Mouse (Mus musculus) CH12.LX (cell line): ENCODE measurements around the gene Cfap58. TPM values are rescaled to one million over a fixed set of nuclear protein-coding genes. Genes with fewer than 3 reads are reported as not detected.

Experiments used
- DNase-seq: peaks from one replicate; pipeline ENCODE4 v3.0.0-alpha.2; 2013; ENCODE audit errors: extremely low read depth
- H3K27ac ChIP-seq: 2 replicates; pipeline ENCODE4 v1.5.1; 2012; ENCODE audit warnings: low read depth, mild to moderate bottlenecking, control low read depth, moderate library complexity; ENCODE audit not compliant: insufficient read depth
- H3K27me3 ChIP-seq: replicated peaks from 2 replicates; pipeline ENCODE3; 2012; ENCODE audit warnings: inconsistent platforms
- H3K36me3 ChIP-seq, 2 experiments: replicated peaks in 1 of 2; 2 replicates each; pipeline versions ENCODE3 to v1.6.1; 2012; ENCODE audit warnings: inconsistent platforms in 1 of 2, low read length in 1 of 2, mild to moderate bottlenecking in 1 of 2, mixed read lengths in 1 of 2, moderate library complexity in 1 of 2; ENCODE audit not compliant: control insufficient read depth in 1 of 2, insufficient read depth in 1 of 2
- H3K4me1 ChIP-seq, 2 experiments: 2 replicates each; pipeline ENCODE4 v1.6.1; 2012; ENCODE audit warnings: inconsistent platforms in 1 of 2, moderate library complexity in 1 of 2; ENCODE audit not compliant: insufficient read depth in 2 of 2, control insufficient read depth in 1 of 2
- H3K4me2 ChIP-seq: 2 replicates; pipeline ENCODE4 v1.6.1; 2012; ENCODE audit warnings: low read depth, mild to moderate bottlenecking, control low read depth; ENCODE audit not compliant: poor library complexity, insufficient read depth, severe bottlenecking
- H3K4me3 ChIP-seq, 3 experiments: fragments of 150-350 bp in 1 of 3; sonication (generic) in 1 of 3; replicated peaks in 1 of 3; 2 replicates each; pipeline versions ENCODE3 to v1.5.1; 2011 to 2012; ENCODE audit warnings: low read depth in 2 of 3, low read length in 2 of 3, mild to moderate bottlenecking in 2 of 3, moderate library complexity in 2 of 3, control low read depth in 1 of 3, improper control_type of control experiment in 1 of 3, inconsistent platforms in 1 of 3, mixed read lengths in 1 of 3; ENCODE audit not compliant: poor library complexity in 1 of 3
- H3K79me2 ChIP-seq: replicated peaks from 2 replicates; pipeline ENCODE4 v1.6.1; 2012; ENCODE audit warnings: mild to moderate bottlenecking, moderate library complexity; ENCODE audit not compliant: control insufficient read depth, poor library complexity, insufficient read depth, severe bottlenecking; ENCODE audit errors: extremely low read depth
- H3K9ac ChIP-seq: 2 replicates; pipeline ENCODE4 v1.6.1; 2012; ENCODE audit warnings: low read depth, mild to moderate bottlenecking, control low read depth, moderate library complexity; ENCODE audit not compliant: insufficient read depth
- H3K9me3 ChIP-seq: replicated peaks from 2 replicates; pipeline ENCODE3; 2012; ENCODE audit warnings: low read length, inconsistent platforms, mixed read lengths
- BHLHE40 ChIP-seq: IDR thresholded peaks from 2 replicates; pipeline ENCODE4 v1.6.1; 2011; ENCODE audit warnings: mild to moderate bottlenecking, low read depth, low read length, improper control_type of control experiment
- CTCF ChIP-seq, 2 experiments: IDR thresholded peaks in 1 of 2; conservative IDR thresholded peaks in 1 of 2; 2 replicates each; pipeline ENCODE4 v1.5.1; 2011 to 2012; ENCODE audit warnings: low read depth in 2 of 2, low read length in 2 of 2, improper control_type of control experiment in 1 of 2, inconsistent platforms in 1 of 2, mild to moderate bottlenecking in 1 of 2, moderate library complexity in 1 of 2
- ETS1 ChIP-seq: conservative IDR thresholded peaks from 2 replicates; pipeline ENCODE4 v1.6.1; 2012; ENCODE audit warnings: low read depth, mild to moderate bottlenecking, inconsistent platforms, low read length, improper control_type of control experiment, moderate library complexity
- IRF4 ChIP-seq: IDR thresholded peaks from 2 replicates; pipeline ENCODE4 v1.6.1; 2014; ENCODE audit warnings: low read depth, mild to moderate bottlenecking, inconsistent platforms, low read length, improper control_type of control experiment
- JUN ChIP-seq: IDR thresholded peaks from 2 replicates; pipeline ENCODE4 v1.6.1; 2011; ENCODE audit warnings: low read depth, mild to moderate bottlenecking, low read length, improper control_type of control experiment, moderate library complexity; ENCODE audit not compliant: insufficient read depth
- JUND ChIP-seq: conservative IDR thresholded peaks from 2 replicates; pipeline ENCODE4 v1.6.1; 2011; ENCODE audit warnings: low read depth, low read length, improper control_type of control experiment
- MAFK ChIP-seq: IDR thresholded peaks from 2 replicates; pipeline ENCODE4 v1.6.1; 2011; ENCODE audit warnings: low read length, improper control_type of control experiment; ENCODE audit not compliant: insufficient replicate concordance
- MEF2A ChIP-seq: IDR thresholded peaks from 2 replicates; pipeline ENCODE4 v1.6.1; 2014; ENCODE audit warnings: low read depth, mild to moderate bottlenecking, inconsistent platforms, low read length, improper control_type of control experiment, borderline replicate concordance
- RAD21 ChIP-seq: IDR thresholded peaks from 2 replicates; pipeline ENCODE4 v1.6.1; 2011; ENCODE audit warnings: low read depth, mild to moderate bottlenecking, low read length, improper control_type of control experiment, moderate library complexity
- SIN3A ChIP-seq: IDR thresholded peaks from 2 replicates; pipeline ENCODE4 v1.6.1; 2012; ENCODE audit warnings: low read length, improper control_type of control experiment, inconsistent platforms
- SMC3 ChIP-seq: IDR thresholded peaks from 2 replicates; pipeline ENCODE4 v1.6.1; 2011; ENCODE audit warnings: low read depth, low read length, improper control_type of control experiment
- UBTF ChIP-seq: IDR thresholded peaks from 2 replicates; pipeline ENCODE4 v1.6.1; 2012; ENCODE audit warnings: low read depth, mild to moderate bottlenecking, inconsistent platforms, low read length, improper control_type of control experiment, moderate library complexity
- USF1 ChIP-seq: IDR thresholded peaks from 2 replicates; pipeline ENCODE4 v1.6.1; 2014; ENCODE audit warnings: low read depth, mild to moderate bottlenecking, inconsistent platforms, low read length, improper control_type of control experiment
- USF2 ChIP-seq: conservative IDR thresholded peaks from 2 replicates; pipeline ENCODE4 v1.6.1; 2011; ENCODE audit warnings: low read depth, low read length, improper control_type of control experiment
- ZKSCAN1 ChIP-seq: IDR thresholded peaks from 2 replicates; pipeline ENCODE4 v1.6.1; 2012; ENCODE audit warnings: low read depth, inconsistent platforms, low read length, improper control_type of control experiment, borderline replicate concordance
- ZNF384 ChIP-seq: IDR thresholded peaks from 2 replicates; pipeline ENCODE4 v1.6.1; 2012; ENCODE audit warnings: low read depth, low read length, improper control_type of control experiment, inconsistent platforms
- dilution Hi-C: fragments of 300-500 bp; cut with MboI; formaldehyde crosslinking; loops from 2 replicates; pipeline ENCODE4 v1.14.3; 2020; ENCODE audit warnings: low sequenced_read_pairs; ENCODE audit not compliant: extremely low pct_unique_long_range_greater_than_20kb, extremely low pct_ligation_motif_present
- in situ Hi-C: fragments of 300-500 bp; cut with MboI; formaldehyde crosslinking; loops from 3 replicates; pipeline ENCODE4 v1.14.3; 2019; ENCODE audit warnings: low sequenced_read_pairs, low pct_ligation_motif_present, low pct_unique_long_range_greater_than_20kb, mixed read lengths
- polyA plus RNA-seq: library from polyadenylated mRNA; unstranded; fragments of >175 nt; gene quantifications from 2 replicates; pipeline ENCODE4 v1.2.1, GENCODE M21; 2012; ENCODE audit warnings: low read depth; ENCODE audit not compliant: insufficient read length
- total RNA-seq, 2 experiments: library from RNA; depleted of rRNA; stranded (reverse); fragments of 300-350 nt in 1 of 2; fragments of >200 nt in 1 of 2; gene quantifications; 2 replicates each; pipeline ENCODE4 v1.2.3; 2012 to 2014

The Cfap58 gene
- total and polyA plus RNA-seq, 3 experiments, result 0.13 to 0.27 TPM; not detected in 1

DNA sequence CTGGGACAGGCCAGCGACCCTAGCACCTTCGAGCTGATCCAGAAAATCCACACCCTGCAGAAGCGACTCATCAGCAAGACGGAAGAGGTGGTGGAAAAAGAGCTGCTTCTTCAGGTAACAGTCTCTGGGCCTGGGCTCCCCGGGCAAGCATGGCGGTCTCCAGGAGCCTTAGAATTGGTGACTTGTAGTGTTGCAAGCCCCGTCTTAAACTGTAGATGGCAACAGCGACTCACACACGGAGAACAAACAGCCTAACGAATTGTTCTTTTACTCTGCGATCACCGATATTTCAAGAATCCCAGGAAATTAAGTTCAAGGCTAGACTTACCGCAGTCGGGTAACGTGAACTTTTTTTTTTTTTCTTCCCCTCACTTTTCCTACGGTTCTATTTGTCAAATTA is 51.0 kb downstream of the Cfap58 start:
- no peaks in the 10 kb centered on the region for H3K36me3 ChIP-seq
- DNase-seq, result peak; percentile 74
- H3K4me1 ChIP-seq, result peaks cover 2 to 16% of the 10 kb centered on the region in 2 experiments
- no peak overlapping the region for H3K9ac ChIP-seq
- H3K79me2 ChIP-seq, result no peaks in the 10 kb centered on the region
- peaks cover 22% of the 10 kb centered on the region for H3K27me3 ChIP-seq
- no peak overlapping the region for H3K27ac ChIP-seq
- H3K4me2 ChIP-seq, result peak overlapping the region; percentile 68
- in situ Hi-C loops (no loop called here), dilution Hi-C loops (no loop called here)
- no peak for TF ChIP-seq MAFK
- peak; percentile 56 for TF ChIP-seq SMC3
- no peak for TF ChIP-seq BHLHE40
- peak; percentile 93 for TF ChIP-seq RAD21
- TF ChIP-seq MEF2A, result no peak
- peak; percentile 14 to 81; a peak in 2 of 4 replicates for TF ChIP-seq CTCF (conservative IDR thresholded peaks at IDR 0.05 in 1 of 2, IDR thresholded peaks at IDR 0.05 in 1 of 2; ENCODE audit: low read depth in 2 of 2, low read length in 2 of 2)
- H3K4me3 ChIP-seq, result peak overlapping the region in 2 of 3 experiments; percentile 12 to 27
- H3K9me3 ChIP-seq, result no peaks in the 10 kb centered on the region

- Histone ChIP-seq H3K36me3 (no peaks in the 10 kb centered on the region), H3K27me3 (peaks cover 22% of the 10 kb centered on the region), H3K9me3 (no peaks in the 10 kb centered on the region), H3K9ac (no peak overlapping the region), H3K27ac (no peak overlapping the region), H3K4me2 (peak overlapping the region; percentile 44; the same call in 1 of the 2 replicates), H3K79me2 (no peaks in the 10 kb centered on the region), H3K4me3 (no peak overlapping the region), H3K4me1 (peaks cover 2 to 16% of the 10 kb centered on the region in 2 experiments)
- in situ Hi-C loops, result no loop called here
- DNase-seq, result no peak
- TF ChIP-seq ZNF384, result no peak
- no peak for TF ChIP-seq JUN
- TF ChIP-seq JUND, result no peak
- no peak for TF ChIP-seq SIN3A
- no peak for TF ChIP-seq ZKSCAN1
- TF ChIP-seq USF1, result no peak
- no peak for TF ChIP-seq SMC3
- no peak for TF ChIP-seq USF2
- no peak for TF ChIP-seq IRF4
- TF ChIP-seq ETS1, result no peak
- TF ChIP-seq UBTF, result no peak
- dilution Hi-C loops, result no loop called here
These were observed 51.6 kb downstream of the Cfap58 start for GRCm38 (mm10) chr19:47988880-47989574.
